Mouse (Mus musculus) lung, postnatal 0 days (tissue): Measurements from ENCODE around the gene Clec4d.

Experiments
- CTCF ChIP-seq: IDR thresholded peaks from 2 replicates; pipeline ENCODE4 v1.5.1; 2016; ENCODE audit warnings: antibody characterized with exemption, mild to moderate bottlenecking
- EP300 ChIP-seq: IDR thresholded peaks from 2 replicates; pipeline ENCODE4 v1.6.1; 2016; ENCODE audit warnings: antibody characterized with exemption, mild to moderate bottlenecking, control low read depth

DNA sequence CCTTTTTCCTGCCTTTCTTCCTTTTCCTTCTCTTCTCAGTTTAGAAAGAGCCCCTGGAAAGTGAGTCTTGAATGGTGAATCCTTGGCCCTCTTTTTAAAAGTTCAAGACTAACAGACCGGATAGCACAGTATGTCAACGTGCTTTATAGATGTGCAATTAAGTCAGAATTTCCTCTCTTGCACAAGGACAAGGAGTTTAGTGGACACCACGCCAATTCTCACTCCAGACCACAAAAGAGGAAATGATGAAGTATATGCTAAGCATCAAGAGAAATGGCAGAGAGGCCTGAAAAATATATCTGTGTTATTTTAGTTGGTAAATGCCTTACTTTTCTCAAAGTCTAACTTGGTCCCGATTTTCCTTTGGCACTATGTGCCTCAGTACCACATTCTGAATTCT, 27.8 kb downstream of the Clec4d start, which contains the start of gene Clec4e:
- no peak for TF ChIP-seq CTCF
- no peak for TF ChIP-seq EP300
